Comparison of ENCODE assay signal across 22 mouse cellular contexts in the genomic region with DNA sequence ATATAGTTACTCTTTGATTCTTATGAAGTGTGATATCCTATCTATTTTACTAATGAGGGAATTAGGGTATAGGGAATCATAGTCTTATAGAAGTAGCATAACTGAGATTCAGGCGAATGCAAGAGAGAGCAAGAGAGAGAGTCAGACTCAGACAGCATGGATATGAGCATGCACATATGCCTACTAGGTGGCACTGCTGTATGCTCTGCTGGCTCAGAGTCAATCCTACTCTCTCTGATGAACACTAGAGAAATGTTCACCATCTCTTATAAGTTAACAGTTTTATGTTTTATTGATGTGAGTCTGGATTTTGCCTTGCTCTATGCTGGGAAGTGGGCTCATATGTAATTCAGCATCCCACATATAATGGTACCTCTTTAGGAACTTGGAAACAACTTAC.
A peak's percentile ranks its signal among the peaks of the same experiment; 100 is the strongest.
DNase-seq lines count a peak whose midpoint lies in the region; ATAC-seq and TF ChIP-seq lines count a peak whose summit lies in the region.
"Had no signal": no experiment of that assay in that cellular context is flagged by ENCODE, and none has a peak within 500 bp of the region (broad histone marks: within the 10 kb centered on the region; RNA-seq: fewer than 3 reads in every experiment).

No protein-coding gene starts in this region.

- peaks cover 6% of the 10 kb centered on the region for H3K4me1 ChIP-seq in intestine, embryonic 14.5 days (replicated peaks; ENCODE audit: control insufficient read depth, insufficient read depth, low read length)
- no peaks in the 10 kb centered on the region for H3K4me1 ChIP-seq in intestine, embryonic 15.5 days (replicated peaks)
- 0 out of 2 replicates have a peak, but pooled peaks cover 7% of the 10 kb centered on the region for H3K4me1 ChIP-seq in lung, postnatal 0 days (ENCODE audit: insufficient read depth, low read depth, low read length)
- H3K4me1 ChIP-seq in CH12.LX (ENCODE audit: control insufficient read depth in 1 of 2, insufficient read depth in 2 of 2), result peaks cover 11 to 47% of the 10 kb centered on the region in 2 experiments

- ATAC-seq in intestine, embryonic 14.5 days (replicated peaks; ENCODE audit: low FRiP score, low TSS enrichment, low read depth), result no peak
- ATAC-seq in intestine, embryonic 15.5 days, result no peak
- no peak for ATAC-seq in lung, postnatal 0 days
- ATAC-seq in neutrophil, adult 5-6 weeks (ENCODE audit: extremely low read depth, insufficient number of reproducible peaks, low FRiP score, poor library complexity, severe bottlenecking), result peak; percentile 41; the same call in 1 of the 2 replicates
- ATAC-seq: activated CD4-positive, CD25-positive, alpha-beta regulatory T cell, adult 4 months had no signal

- peak; percentile 39 for DNase-seq in intestine, embryonic 14.5 days (ENCODE audit: low spot score)
- DNase-seq in lung, postnatal 0 days (ENCODE audit: low spot score), result no peak
- no peak for DNase-seq in lung, postnatal 36 days
- no peak for DNase-seq in CH12.LX (ENCODE audit: extremely low read depth)
- DNase-seq in gastrocnemius, postnatal 25 days, result no peak
- DNase-seq in kidney, postnatal 4 days, result no peak
- DNase-seq: adrenal gland, postnatal 25 days; B cell, adult 2 months; cerebellum, adult 11-12 months; gastrocnemius, postnatal 10 days; heart, adult 2 months; left cerebral cortex, postnatal 4 days; liver; right cerebral cortex, postnatal 14 days; thymus, postnatal 25 days had no signal

- H3K4me2 ChIP-seq in intestine, embryonic 14.5 days (ENCODE audit: low read length), result no peak overlapping the region
- no peak overlapping the region for H3K4me2 ChIP-seq in intestine, embryonic 15.5 days (replicated peaks)
- H3K4me2 ChIP-seq in lung, postnatal 0 days (replicated peaks; ENCODE audit: low read depth, low read length), result no peak overlapping the region
- no peak overlapping the region for H3K4me2 ChIP-seq in CH12.LX (ENCODE audit: insufficient read depth, low read depth, poor library complexity, severe bottlenecking)
- H3K4me2 ChIP-seq: forebrain, embryonic 12.5 days; lung, embryonic 15.5 days; midbrain, embryonic 12.5 days had no signal

- H3K9ac ChIP-seq in intestine, embryonic 14.5 days (ENCODE audit: low read length), result no peak overlapping the region
- H3K9ac ChIP-seq in intestine, embryonic 15.5 days, result no peak overlapping the region
- no peak overlapping the region for H3K9ac ChIP-seq in lung, postnatal 0 days (replicated peaks; ENCODE audit: low read depth)
- H3K9ac ChIP-seq in CH12.LX (ENCODE audit: insufficient read depth, low read depth), result no peak overlapping the region
- H3K9ac ChIP-seq: forebrain, embryonic 12.5 days; lung, embryonic 15.5 days; midbrain, embryonic 12.5 days had no signal

- in situ Hi-C loops in CH12.LX (cut with MboI; ENCODE audit: low pct_ligation_motif_present, low pct_unique_long_range_greater_than_20kb, low sequenced_read_pairs), result no loop called here

- WGBS in intestine, embryonic 14.5 days, result 91% methylated on average over 1 of the region's 1 CpGs
- 98% methylated on average over 1 of the region's 1 CpGs for WGBS in intestine, embryonic 15.5 days
- WGBS in lung, postnatal 0 days, result 91% methylated on average over 1 of the region's 1 CpGs

- TF ChIP-seq POLR2A in CH12.LX (IDR thresholded peaks at IDR 0.05; ENCODE audit: low read depth, low read length), result no peak

- no peak overlapping the region for H3K4me3 ChIP-seq in intestine, embryonic 14.5 days (ENCODE audit: low read depth, low read length)
- no peak overlapping the region for H3K4me3 ChIP-seq in intestine, embryonic 15.5 days (replicated peaks)
- H3K4me3 ChIP-seq in lung, postnatal 0 days (ENCODE audit: low read depth, low read length), result no peak overlapping the region
- H3K4me3 ChIP-seq in CH12.LX (replicated peaks in 1 of 3; ENCODE audit: low read depth in 2 of 3, low read length in 2 of 3, poor library complexity in 1 of 3), result no peak overlapping the region
- H3K4me3 ChIP-seq: forebrain, embryonic 12.5 days; heart, adult 2 months; hindbrain, embryonic 10.5 days; lung, embryonic 15.5 days; midbrain, embryonic 12.5 days had no signal

- TF ChIP-seq RAD21 in CH12.LX (IDR thresholded peaks at IDR 0.05; ENCODE audit: low read depth, low read length), result peak; percentile 58

- TF ChIP-seq CTCF in lung, postnatal 0 days (IDR thresholded peaks at IDR 0.05), result peak; percentile 23; the same call in 1 of the 2 replicates
- TF ChIP-seq CTCF in CH12.LX (conservative IDR thresholded peaks at IDR 0.05 in 1 of 2, IDR thresholded peaks at IDR 0.05 in 1 of 2; ENCODE audit: low read depth in 2 of 2, low read length in 2 of 2), result peak in 1 of 2 experiments; percentile 49; a peak in 2 of 4 replicates

- H3K27me3 ChIP-seq in intestine, embryonic 14.5 days (replicated peaks; ENCODE audit: control insufficient read depth, insufficient read depth, low read length), result no peaks in the 10 kb centered on the region
- H3K27me3 ChIP-seq in intestine, embryonic 15.5 days (replicated peaks), result no peaks in the 10 kb centered on the region
- H3K27me3 ChIP-seq in lung, postnatal 0 days (replicated peaks; ENCODE audit: insufficient read depth, low read length), result no peaks in the 10 kb centered on the region
- H3K27me3 ChIP-seq in CH12.LX (replicated peaks), result no peaks in the 10 kb centered on the region
- H3K27me3 ChIP-seq: forebrain, embryonic 12.5 days; lung, embryonic 15.5 days; midbrain, embryonic 12.5 days had no signal

- no peaks in the 10 kb centered on the region for H3K9me3 ChIP-seq in intestine, embryonic 14.5 days (ENCODE audit: control insufficient read depth, low read length)
- no peaks in the 10 kb centered on the region for H3K9me3 ChIP-seq in intestine, embryonic 15.5 days
- H3K9me3 ChIP-seq in lung, postnatal 0 days (ENCODE audit: low read length), result no peaks in the 10 kb centered on the region
- no peaks in the 10 kb centered on the region for H3K9me3 ChIP-seq in CH12.LX (replicated peaks; ENCODE audit: low read length)
- H3K9me3 ChIP-seq: forebrain, embryonic 12.5 days; hindbrain, embryonic 10.5 days; lung, embryonic 15.5 days; midbrain, embryonic 12.5 days had no signal

- H3K79me2 ChIP-seq in CH12.LX (replicated peaks; ENCODE audit: control insufficient read depth, extremely low read depth, insufficient read depth, poor library complexity, severe bottlenecking), result no peaks in the 10 kb centered on the region

- dilution Hi-C loops in CH12.LX (cut with MboI; ENCODE audit: extremely low pct_ligation_motif_present, extremely low pct_unique_long_range_greater_than_20kb, low sequenced_read_pairs), result no loop called here

- H3K36me3 ChIP-seq in intestine, embryonic 14.5 days (ENCODE audit: control insufficient read depth, insufficient read depth, low read length), result no peaks in the 10 kb centered on the region
- H3K36me3 ChIP-seq in intestine, embryonic 15.5 days, result no peaks in the 10 kb centered on the region
- no peaks in the 10 kb centered on the region for H3K36me3 ChIP-seq in lung, postnatal 0 days (ENCODE audit: insufficient read depth, low read length)
- peaks cover 0 to 4% of the 10 kb centered on the region in 2 experiments for H3K36me3 ChIP-seq in CH12.LX (replicated peaks in 1 of 2; ENCODE audit: control insufficient read depth in 1 of 2, insufficient read depth in 1 of 2, low read length in 1 of 2)
- H3K36me3 ChIP-seq: forebrain, embryonic 12.5 days; hindbrain, embryonic 10.5 days; lung, embryonic 15.5 days; midbrain, embryonic 12.5 days had no signal

- no peak overlapping the region for H3K27ac ChIP-seq in intestine, embryonic 14.5 days (ENCODE audit: low read depth)
- H3K27ac ChIP-seq in intestine, embryonic 15.5 days, result no peak overlapping the region
- no peak overlapping the region for H3K27ac ChIP-seq in lung, postnatal 0 days (ENCODE audit: low read length)
- no peak overlapping the region for H3K27ac ChIP-seq in CH12.LX (ENCODE audit: insufficient read depth, low read depth)
- H3K27ac ChIP-seq: forebrain, embryonic 12.5 days; heart, adult 2 months; hindbrain, embryonic 10.5 days; lung, embryonic 15.5 days; midbrain, embryonic 12.5 days had no signal

- TF ChIP-seq EP300 in lung, postnatal 0 days (IDR thresholded peaks at IDR 0.05), result no peak
- TF ChIP-seq EP300 in CH12.LX (IDR thresholded peaks at IDR 0.05; ENCODE audit: low read length), result no peak

TF ChIP-seq in CH12.LX, 34 proteins besides CTCF, POLR2A, EP300 and RAD21:
- peak; percentile 55 for TF ChIP-seq SMC3 (IDR thresholded peaks at IDR 0.05; ENCODE audit: low read depth, low read length)
- TF ChIP-seq USF2 (conservative IDR thresholded peaks at IDR 0.05; ENCODE audit: low read depth, low read length), result no peak
